Mouse (Mus musculus) left cerebral cortex, adult 2 months (tissue): ENCODE measurements around the gene Macf1. TPM values are rescaled to one million over a fixed set of nuclear protein-coding genes. Genes with fewer than 3 reads are reported as not detected.

ENCODE experiments used
- DNase-seq, 2 experiments: peaks; one replicate each; pipeline ENCODE4 v3.0.0; 2021 to 2022; ENCODE audit warnings: low spot score in 2 of 2, mixed read lengths in 1 of 2; ENCODE audit errors: extremely low spot score in 1 of 2
- H3K27ac ChIP-seq: fragments of 200-600 bp; 2 replicates; pipeline ENCODE4 v1.8.1; 2022
- H3K4me3 ChIP-seq: fragments of 200-600 bp; 2 replicates; pipeline ENCODE4 v1.8.1; 2022
- CTCF ChIP-seq: fragments of 200-600 bp; IDR thresholded peaks from 2 replicates; pipeline ENCODE4 v1.8.1; 2022; ENCODE audit warnings: antibody characterized with exemption, mild to moderate bottlenecking, moderate library complexity
- intact Hi-C: fragments of 180-260 bp; cut with DNase I; formaldehyde crosslinking; loops from one replicate; pipeline ENCODE4 v1.15.1; 2025
- total RNA-seq, 2 experiments: library from RNA; stranded (reverse); gene quantifications; 2 replicates each; pipeline ENCODE4 v1.2.3; 2021

Macf1 gene
- total RNA-seq, 2 experiments from 2014 or later: 242 to 255 TPM

GRCm38 (mm10) chr4:123587616-123588015, 96.5 kb downstream of the Macf1 start:
- H3K27ac ChIP-seq: no peak overlapping the region
- no peak overlapping the region for H3K4me3 ChIP-seq
- intact Hi-C loops: loop anchor here (1.0 to 2.0 kb wide), 2 partner anchors 45 to 80 kb away; no protein-coding TSS in a partner anchor
- TF ChIP-seq CTCF: no peak; the same call in 1 of the 2 replicates
- no peak for DNase-seq

GRCm38 (mm10) chr4:123584720-123585093, 99.5 kb downstream of the Macf1 start:
- peak overlapping the region; percentile 16; the same call in 1 of the 2 replicates for H3K27ac ChIP-seq

GRCm38 (mm10) chr4:123584084-123584719, 100.0 kb downstream of the Macf1 start:
- DNase-seq: no peak
- H3K27ac ChIP-seq: peak overlapping the region; percentile 16; the same call in 1 of the 2 replicates
- intact Hi-C loops: loop anchor here (1.0 kb wide), 1 partner anchor 49 kb away; no protein-coding TSS in a partner anchor
- TF ChIP-seq CTCF: peak; percentile 60
- H3K4me3 ChIP-seq: no peak overlapping the region

More at GRCm38 (mm10) chr4:123584720-123585093, 99.5 kb downstream of the Macf1 start:
- intact Hi-C loops: loop anchor here (1.0 kb wide), 1 partner anchor 49 kb away; no protein-coding TSS in a partner anchor
- DNase-seq: no peak
- no peak overlapping the region for H3K4me3 ChIP-seq
- no peak for TF ChIP-seq CTCF

GRCm38 (mm10) chr4:123577469-123578088, 106.6 kb downstream of the Macf1 start:
- H3K4me3 ChIP-seq: no peak overlapping the region
- no peak for DNase-seq
- H3K27ac ChIP-seq: no peak overlapping the region
- no peak for TF ChIP-seq CTCF
- intact Hi-C loops: no loop called here

GRCm38 (mm10) chr4:123572434-123573336, 111.5 kb downstream of the Macf1 start:
- Histone ChIP-seq H3K4me3 (peak overlapping the region; percentile 15; the same call in 1 of the 2 replicates), H3K27ac (peak overlapping the region; percentile 70)
- intact Hi-C loops: no loop called here
- no peak for TF ChIP-seq CTCF
- DNase-seq: no peak

GRCm38 (mm10) chr4:123571869-123572268, 112.3 kb downstream of the Macf1 start:
- Histone ChIP-seq H3K4me3 (no peak overlapping the region), H3K27ac (peak overlapping the region; percentile 70)
- no peak for TF ChIP-seq CTCF
- intact Hi-C loops: no loop called here
- no peak for DNase-seq

- no peak overlapping the region for H3K4me3 ChIP-seq
- TF ChIP-seq CTCF: no peak
- DNase-seq: no peak
- intact Hi-C loops: no loop called here
- peak overlapping the region; percentile 76 for H3K27ac ChIP-seq
These were observed 118.8 kb downstream of the Macf1 start for GRCm38 (mm10) chr4:123565291-123565861.

GRCm38 (mm10) chr4:123564051-123564791, 119.9 kb downstream of the Macf1 start:
- no peak for DNase-seq
- Histone ChIP-seq H3K4me3 (no peak overlapping the region), H3K27ac (peak overlapping the region; percentile 76)
- intact Hi-C loops: no loop called here
- TF ChIP-seq CTCF: no peak

- Histone ChIP-seq H3K4me3 (no peak overlapping the region), H3K27ac (no peak overlapping the region)
- no peak for DNase-seq
- no peak for TF ChIP-seq CTCF
- intact Hi-C loops: no loop called here
These were observed 121.9 kb downstream of the Macf1 start for GRCm38 (mm10) chr4:123562177-123562815.

GRCm38 (mm10) chr4:123560896-123561295, 123.3 kb downstream of the Macf1 start:
- no peak overlapping the region for H3K4me3 ChIP-seq
- TF ChIP-seq CTCF: no peak
- intact Hi-C loops: no loop called here
- no peak for DNase-seq
- no peak overlapping the region for H3K27ac ChIP-seq
